Mouse (Mus musculus) heart, postnatal 10 days (tissue): Measurements from ENCODE around the gene Vwa5b2. TPM values are rescaled to one million over a fixed set of nuclear protein-coding genes. Genes with fewer than 3 reads are reported as not detected.

Source experiments
- DNase-seq, 2 experiments: peaks; one replicate each; pipeline ENCODE4 v3.0.0; 2021
- intact Hi-C: fragments of 180-260 bp; cut with DNase I; formaldehyde crosslinking; loops from one replicate; pipeline ENCODE4 v1.15.1; 2025
- total RNA-seq, 2 experiments: library from RNA; stranded (reverse); gene quantifications; 2 replicates each; pipeline ENCODE4 v1.2.3; 2021

The Vwa5b2 gene
- total RNA-seq, 2 experiments from 2014 or later, result 0.30 to 1.0 TPM

GRCm38 (mm10) chr16:20604705-20605104 is 15.4 kb downstream of the Vwa5b2 start:
- intact Hi-C loops, result no loop called here
- no peak for DNase-seq

DNA sequence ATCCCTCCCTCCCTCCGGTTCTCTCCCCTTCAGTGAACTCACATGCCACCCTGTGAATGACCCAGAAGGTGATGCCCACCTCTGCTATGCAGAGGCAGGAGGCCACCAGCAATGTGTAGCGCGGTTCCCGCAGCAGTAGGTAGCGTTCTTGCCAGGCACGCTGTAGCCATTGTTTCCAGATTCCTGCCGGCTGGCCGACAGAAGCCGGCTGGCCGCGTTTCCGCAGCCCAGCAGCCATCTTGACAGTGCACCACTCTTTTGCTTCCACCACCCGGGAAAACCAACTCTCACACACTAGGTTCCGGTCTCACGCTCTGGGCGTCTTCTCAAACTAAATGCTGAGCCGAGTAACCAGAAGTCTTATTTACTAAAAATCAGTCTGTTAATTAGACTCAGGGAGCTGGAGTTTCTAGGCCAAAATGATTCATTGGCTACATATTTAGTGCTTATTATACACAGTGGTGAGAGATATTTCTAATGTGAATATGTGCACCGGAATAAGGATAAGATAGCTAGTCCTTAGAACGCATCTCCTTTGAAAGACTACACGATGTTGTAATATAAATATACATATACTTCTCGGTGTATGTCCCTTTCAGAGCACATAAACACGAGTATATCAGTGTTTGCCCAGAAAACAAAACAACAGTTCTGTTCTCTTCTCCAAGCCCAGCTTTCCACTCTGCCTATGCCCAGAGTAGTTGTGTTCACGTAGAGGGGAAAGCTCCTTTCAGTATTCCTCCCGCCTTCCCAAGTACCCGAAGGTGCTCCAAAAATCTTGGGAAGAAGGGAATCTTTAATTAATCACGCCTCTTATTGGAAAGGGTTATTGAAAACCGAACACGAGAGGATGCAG is 21.5 kb downstream of the Vwa5b2 start:
- DNase-seq, result peak; percentile 87 to 88
- intact Hi-C loops, result loop anchor here (5.0 kb wide), 3 partner anchors 42 to 93 kb away; partner anchors contain the start of genes Ap2m1, Dvl3 and Psmd2

DNA sequence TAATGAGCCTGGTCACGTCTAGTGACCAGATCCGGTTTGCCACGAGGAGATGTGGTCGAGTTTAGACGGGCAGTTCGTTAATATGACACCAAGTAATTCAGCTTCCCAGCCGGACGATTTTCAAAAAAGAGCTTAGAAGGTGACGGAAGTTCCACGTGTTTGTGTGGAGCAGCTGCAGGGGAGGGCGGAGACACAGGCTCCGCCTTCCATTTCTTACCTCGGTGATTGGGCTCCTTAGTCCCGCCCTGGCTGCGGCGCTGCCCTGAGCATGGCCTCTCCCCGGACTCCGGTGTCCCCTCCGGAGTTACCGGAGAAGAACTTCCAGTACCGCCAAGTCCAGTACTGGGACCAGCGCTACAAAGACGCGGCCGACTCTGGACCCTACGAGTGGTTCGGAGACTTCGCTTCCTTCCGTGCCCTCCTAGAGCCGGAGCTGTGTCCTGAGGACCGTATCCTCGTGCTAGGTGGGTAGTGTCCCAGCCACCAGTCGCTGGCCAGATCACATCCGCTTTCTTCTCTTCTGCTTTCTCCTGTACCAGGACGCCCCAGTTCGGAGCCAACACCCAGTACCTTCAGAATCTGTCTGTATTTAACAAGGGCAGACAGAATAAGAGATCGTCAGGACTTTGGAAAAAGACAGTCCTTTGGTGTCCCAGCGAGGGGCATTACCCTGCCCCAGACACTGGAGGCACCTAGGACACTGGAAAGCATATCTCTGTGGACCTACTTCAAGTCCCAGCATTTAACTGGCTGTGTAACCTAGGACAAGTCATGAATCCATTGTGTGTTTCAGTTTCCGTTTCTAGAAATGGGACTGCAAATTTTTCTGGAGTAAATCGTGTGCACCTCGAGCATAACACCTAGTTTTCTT is 22.3 kb downstream of the Vwa5b2 start, which contains the start of the genes Eef1akmt4, Gm49333 and Alg3:
Eef1akmt4 (plus strand) TSS at position 237 of the 871 bp plus-strand sequence.
Gm49333 (plus strand) TSS at position 254 of the 871 bp plus-strand sequence.
Alg3 (minus strand) TSS at position 379 of the 871 bp plus-strand sequence.
- intact Hi-C loops, result loop anchor here (5.0 kb wide), 3 partner anchors 41 to 94 kb away; partner anchors contain the start of genes Ap2m1, Dvl3 and Psmd2
- DNase-seq, result peak; percentile 90

DNA sequence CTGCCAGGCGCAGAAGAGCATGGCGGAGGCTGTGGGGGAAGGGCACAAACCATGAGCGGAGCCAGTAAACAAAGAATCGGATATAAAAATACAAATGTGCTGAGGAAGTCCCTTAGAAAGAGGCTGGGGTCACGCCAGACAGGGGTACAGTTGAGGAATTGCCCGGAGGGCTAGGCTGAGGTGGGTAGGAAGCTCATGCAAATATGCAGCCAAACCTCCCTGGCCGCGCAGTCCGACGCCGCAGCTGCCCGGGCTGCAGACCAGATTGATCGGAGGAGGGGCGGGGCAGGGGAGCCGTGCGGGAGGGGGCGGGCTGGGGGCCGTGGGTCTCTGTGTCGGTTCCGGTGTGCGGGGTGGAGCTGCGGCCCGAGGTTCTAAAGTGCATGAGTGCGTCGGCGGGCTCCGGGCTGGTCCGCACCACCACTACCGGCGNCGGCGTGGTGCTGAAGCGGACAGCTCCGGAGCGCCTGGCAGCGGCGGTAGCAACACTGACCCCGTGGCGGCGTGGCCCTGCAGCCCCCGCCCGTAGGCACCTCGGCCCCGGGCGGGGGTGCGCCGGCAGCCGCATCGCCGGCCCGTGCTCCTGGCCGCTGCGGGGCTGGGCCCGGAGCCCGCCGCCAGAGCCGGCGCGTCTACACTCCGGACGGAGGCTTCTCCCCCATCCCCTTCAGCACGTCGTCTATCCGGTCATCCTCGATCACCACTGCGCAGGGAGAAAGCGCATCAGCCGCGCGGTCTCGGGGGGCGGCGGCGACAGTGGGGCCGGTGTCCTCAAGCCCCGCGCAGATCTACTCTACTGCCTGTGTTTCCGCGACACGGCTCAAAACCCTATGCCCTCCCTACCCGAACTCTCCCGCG is 30.5 kb downstream of the Vwa5b2 start:
- intact Hi-C loops, result loop anchor here (5.0 kb wide), 1 partner anchor 122 kb away; the partner anchor contains the start of gene Eif2b5
- peak; percentile 43 to 45 for DNase-seq

- intact Hi-C loops, result loop anchor here (5.0 kb wide), 1 partner anchor 123 kb away; the partner anchor contains the start of gene Eif2b5
- DNase-seq, result peak; percentile 4 to 9
These were observed 31.1 kb downstream of the Vwa5b2 start for GRCm38 (mm10) chr16:20620399-20620735.

- DNase-seq, result peak; percentile 38 to 41
- intact Hi-C loops, result loop anchor here (5.0 kb wide), 1 partner anchor 123 kb away; the partner anchor contains the start of gene Eif2b5
These were observed 31.5 kb downstream of the Vwa5b2 start for GRCm38 (mm10) chr16:20620751-20621190.

- DNase-seq, result peak; percentile 53 to 55
- intact Hi-C loops, result loop anchor here (5.0 kb wide), 1 partner anchor 124 kb away; the partner anchor contains the start of gene Eif2b5
These were observed 32.1 kb downstream of the Vwa5b2 start, which contains the start of gene Camk2n2 for GRCm38 (mm10) chr16:20621191-20621990. Camk2n2 (minus strand) TSS chr16:20621287.

- intact Hi-C loops, result loop anchor here (5.0 kb wide), 1 partner anchor 125 kb away; the partner anchor contains the start of gene Eif2b5
These were observed 32.9 kb downstream of the Vwa5b2 start for GRCm38 (mm10) chr16:20621991-20622685.

DNA sequence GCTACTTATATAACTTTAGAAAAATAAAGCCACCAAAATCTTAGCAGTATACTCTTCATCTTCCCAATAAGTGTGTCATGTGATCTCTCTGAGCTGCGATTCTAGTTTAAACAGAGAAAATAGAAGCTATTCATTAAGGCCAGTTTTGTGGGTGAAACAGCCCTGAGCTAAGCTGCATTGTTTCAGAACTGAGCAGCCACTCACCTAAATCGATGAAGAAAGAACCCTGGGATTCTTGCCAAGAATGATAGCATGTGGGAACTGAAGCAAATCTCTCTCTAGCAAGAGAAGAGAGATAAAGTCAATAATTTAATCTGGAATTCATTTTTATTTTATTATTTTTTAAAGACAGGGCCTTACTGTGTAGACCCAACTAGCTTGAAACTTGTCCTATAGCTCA is 33.9 kb downstream of the Vwa5b2 start:
- intact Hi-C loops, result loop anchor here (5.0 kb wide), 1 partner anchor 126 kb away; the partner anchor contains the start of gene Eif2b5
- DNase-seq, result no peak

More at GRCm38 (mm10) chr16:20621991-20622685, 32.9 kb downstream of the Vwa5b2 start:
- DNase-seq, result peak; percentile 43 to 54

GRCm38 (mm10) chr16:20628871-20629391 is 39.7 kb downstream of the Vwa5b2 start:
- DNase-seq, result no peak
- intact Hi-C loops, result no loop called here

GRCm38 (mm10) chr16:20629731-20630634 is 40.7 kb downstream of the Vwa5b2 start, which contains the start of gene Ece2:
Ece2 (plus strand) TSS chr16:20629828.
- intact Hi-C loops, result no loop called here
- DNase-seq, result peak; percentile 7 to 15

DNA sequence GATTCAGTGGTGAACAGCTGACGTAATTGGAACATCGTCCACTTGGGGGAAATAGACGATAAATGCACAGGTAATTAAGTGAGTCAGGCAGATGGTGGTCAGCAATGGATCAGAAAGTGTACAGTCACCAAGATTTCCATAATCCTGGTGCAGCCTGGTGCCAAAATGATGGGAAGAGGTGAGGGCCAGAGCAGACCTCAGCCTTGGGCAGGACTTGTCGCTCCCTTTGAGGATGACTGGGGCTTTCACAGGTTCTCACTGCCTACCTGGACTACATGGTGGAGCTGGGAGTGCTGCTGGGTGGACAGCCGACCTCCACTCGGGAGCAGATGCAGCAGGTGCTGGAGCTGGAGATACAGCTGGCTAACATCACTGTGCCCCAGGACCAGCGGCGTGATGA is 48.1 kb downstream of the Vwa5b2 start:
- intact Hi-C loops, result no loop called here
- DNase-seq, result no peak

GRCm38 (mm10) chr16:20638367-20638766 is 49.1 kb downstream of the Vwa5b2 start:
- intact Hi-C loops, result no loop called here
- DNase-seq, result no peak

GRCm38 (mm10) chr16:20642161-20642560 is 52.9 kb downstream of the Vwa5b2 start:
- peak; percentile 69 to 82 for DNase-seq
- intact Hi-C loops, result loop anchor here (1.0 to 5.0 kb wide), 3 partner anchors 55 to 146 kb away; partner anchors contain the start of gene Vwa5b2

DNA sequence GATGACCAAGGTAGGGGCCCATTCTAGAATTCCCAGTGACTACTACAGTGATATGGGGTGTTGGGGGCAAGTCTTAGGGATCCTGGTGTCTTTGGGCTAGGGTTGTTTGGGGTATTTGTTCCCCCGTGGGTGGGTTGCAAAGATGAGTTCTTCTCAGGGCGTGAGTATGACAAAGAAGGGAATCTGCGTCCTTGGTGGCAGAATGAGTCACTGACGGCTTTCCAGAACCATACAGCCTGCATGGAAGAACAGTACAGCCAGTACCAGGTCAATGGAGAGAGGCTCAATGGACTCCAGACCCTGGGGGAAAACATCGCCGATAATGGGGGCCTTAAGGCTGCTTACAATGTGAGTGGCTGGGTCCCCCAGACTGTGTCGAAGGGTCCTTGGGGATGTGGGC is 54.6 kb downstream of the Vwa5b2 start:
- no peak for DNase-seq
- intact Hi-C loops, result loop anchor here (5.0 kb wide), 1 partner anchor 57 kb away; the partner anchor contains the start of gene Vwa5b2
